Mouse (Mus musculus): ENCODE results near the gene Angptl4.

- no peak for TF ChIP-seq CTCF (IDR thresholded peaks at IDR 0.05; ENCODE audit: low read depth)
- TF ChIP-seq EP300 (IDR thresholded peaks at IDR 0.05; ENCODE audit: low read depth): no peak
Observed at GRCm38 (mm10) chr17:33771617-33772016, 10.0 kb downstream of the Angptl4 start.

Data from liver, postnatal 0 days (tissue).